Mouse (Mus musculus) cerebellum, adult 2 months (tissue): ENCODE results near the gene Gltp.

Experiments used
- CTCF ChIP-seq: fragments of 200-500 bp; IDR thresholded peaks from 2 replicates; pipeline ENCODE4 v1.5.1; 2011; ENCODE audit warnings: low read depth, mild to moderate bottlenecking, control low read depth, low read length, moderate library complexity, borderline replicate concordance; ENCODE audit not compliant: insufficient read depth
- POLR2A ChIP-seq: fragments of 200-500 bp; IDR thresholded peaks from 2 replicates; pipeline ENCODE4 v1.6.1; 2011; ENCODE audit warnings: low read length, control low read depth, borderline replicate concordance; ENCODE audit not compliant: insufficient read depth

- TF ChIP-seq CTCF (no peak), POLR2A (no peak)
Measured at GRCm38 (mm10) chr5:114720784-114721183, 30.0 kb upstream of the Gltp start.
